Mouse (Mus musculus) limb, embryonic 10.5 days (tissue): ENCODE measurements around the gene Snph. TPM values are rescaled to one million over a fixed set of nuclear protein-coding genes. Genes with fewer than 3 reads are reported as not detected.

ENCODE experiments used
- DNase-seq: peaks from one replicate; pipeline ENCODE4 v3.0.0-alpha.2; 2017; ENCODE audit warnings: low spot score
- H3K27ac ChIP-seq: fragments of 300-500 bp; sonication (generic); 2 replicates; pipeline ENCODE4 v1.5.1; 2016; ENCODE audit warnings: mild to moderate bottlenecking
- H3K27me3 ChIP-seq: fragments of 300-500 bp; sonication (generic); 2 replicates; pipeline ENCODE4 v1.6.1; 2016; ENCODE audit warnings: low read depth, mild to moderate bottlenecking; ENCODE audit not compliant: poor library complexity, severe bottlenecking
- H3K36me3 ChIP-seq: fragments of 300-500 bp; sonication (generic); 2 replicates; pipeline ENCODE4 v1.6.1; 2016; ENCODE audit warnings: mild to moderate bottlenecking, moderate library complexity
- H3K4me1 ChIP-seq: fragments of 300-500 bp; sonication (generic); 2 replicates; pipeline ENCODE4 v1.6.1; 2016
- H3K4me3 ChIP-seq: fragments of 300-500 bp; sonication (generic); 2 replicates; pipeline ENCODE4 v1.5.1; 2016; ENCODE audit warnings: mild to moderate bottlenecking, moderate library complexity
- H3K9me3 ChIP-seq: fragments of 300-500 bp; sonication (generic); replicated peaks from 2 replicates; pipeline ENCODE4 v1.6.1; 2016; ENCODE audit warnings: mild to moderate bottlenecking
- WGBS: fragments of 180-500 bp; shearing (Covaris S2); methylation state at CpG from one replicate; pipeline ENCODE4 v1.1.7; 2016; 5-methylcytosine and 5-hydroxymethylcytosine counted together
- polyA plus RNA-seq: library from polyadenylated mRNA; unstranded; fragments of >200 nt; fragmentation: Nextera tagmentation; extraction: Ambion mirVana; gene quantifications from 2 replicates; pipeline ENCODE4 v1.2.1, GENCODE M21; 2016

The Snph gene
- polyA plus RNA-seq, 1 experiment from 2014 or later = 0.14 TPM

DNA sequence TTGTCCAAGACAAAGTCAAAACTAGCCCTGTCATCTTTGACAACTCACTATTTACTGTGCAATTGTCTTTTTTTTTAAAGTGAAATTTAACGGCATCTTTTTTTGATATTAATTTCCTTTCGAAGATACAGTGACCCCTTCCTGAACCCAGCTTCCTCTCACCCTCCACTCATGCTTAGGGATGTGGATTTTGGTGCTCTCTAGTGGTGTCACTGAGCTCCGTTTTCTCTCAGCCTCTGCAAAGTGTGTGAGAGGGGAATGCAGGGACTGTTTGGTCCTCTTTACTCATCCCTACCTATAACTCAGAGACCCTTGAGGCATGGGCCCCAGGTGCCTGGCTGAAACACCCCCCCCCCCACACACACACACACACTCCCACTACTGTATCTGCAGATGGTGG lies 46.5 kb downstream of the Snph start:
- Histone ChIP-seq H3K27ac (no peak overlapping the region), H3K36me3 (no peaks in the 10 kb centered on the region), H3K4me1 (no peaks in the 10 kb centered on the region), H3K27me3 (no peaks in the 10 kb centered on the region), H3K4me3 (no peak overlapping the region), H3K9me3 (no peaks in the 10 kb centered on the region)
- DNase-seq = no peak
- WGBS = 72% methylated on average over 3 of the region's 3 CpGs

DNA sequence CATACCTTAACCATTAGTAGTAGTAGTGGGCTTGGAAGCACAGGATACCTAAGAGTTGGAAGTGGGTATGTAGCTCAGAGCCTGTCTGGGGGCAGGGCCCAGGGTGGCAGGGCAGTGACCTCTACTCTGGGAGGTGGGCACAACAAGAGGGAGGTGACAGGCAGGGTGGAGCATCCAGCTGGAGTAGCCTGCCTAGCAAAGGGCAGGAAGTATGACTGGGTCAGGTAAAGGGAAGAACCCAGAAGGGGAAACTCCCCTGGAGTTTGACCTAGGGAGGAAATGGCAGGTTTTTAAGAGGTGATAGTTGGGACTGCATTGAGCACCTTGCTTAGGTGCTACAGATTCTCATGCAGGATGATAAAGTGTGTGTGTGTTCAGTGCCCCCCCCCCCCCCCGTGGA lies 51.4 kb downstream of the Snph start:
- 39% methylated on average over 1 of the region's 1 CpGs for WGBS
- H3K36me3 ChIP-seq = no peaks in the 10 kb centered on the region
- no peaks in the 10 kb centered on the region for H3K9me3 ChIP-seq
- no peak overlapping the region for H3K4me3 ChIP-seq
- no peaks in the 10 kb centered on the region for H3K27me3 ChIP-seq
- H3K27ac ChIP-seq = no peak overlapping the region
- DNase-seq = no peak
- H3K4me1 ChIP-seq = peaks cover 8% of the 10 kb centered on the region

DNA sequence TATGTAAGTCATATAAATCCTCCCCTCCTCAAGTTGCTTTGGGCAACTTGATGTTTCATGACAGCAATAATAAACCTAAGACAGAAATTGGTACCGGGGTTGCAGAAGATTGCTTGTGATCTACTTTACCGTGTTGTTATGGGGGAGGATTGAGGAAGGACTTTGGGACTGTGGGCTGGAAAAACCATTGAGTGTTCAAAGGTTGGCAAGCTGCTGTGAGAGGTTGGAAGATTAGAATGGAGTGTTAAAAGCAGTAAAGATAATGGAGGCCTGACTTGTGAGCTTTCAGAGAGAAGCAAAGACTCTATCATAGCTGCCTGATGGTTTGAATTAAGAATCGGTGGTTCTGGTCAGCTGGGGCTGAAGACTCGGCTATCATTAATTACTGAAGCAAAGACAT lies 53.2 kb downstream of the Snph start:
- H3K36me3 ChIP-seq = no peaks in the 10 kb centered on the region
- no peak for DNase-seq
- H3K27me3 ChIP-seq = no peaks in the 10 kb centered on the region
- no peak overlapping the region for H3K4me3 ChIP-seq
- peaks cover 15% of the 10 kb centered on the region for H3K4me1 ChIP-seq
- no peak overlapping the region for H3K27ac ChIP-seq
- 66% methylated on average over 4 of the region's 4 CpGs for WGBS
- no peaks in the 10 kb centered on the region for H3K9me3 ChIP-seq

DNA sequence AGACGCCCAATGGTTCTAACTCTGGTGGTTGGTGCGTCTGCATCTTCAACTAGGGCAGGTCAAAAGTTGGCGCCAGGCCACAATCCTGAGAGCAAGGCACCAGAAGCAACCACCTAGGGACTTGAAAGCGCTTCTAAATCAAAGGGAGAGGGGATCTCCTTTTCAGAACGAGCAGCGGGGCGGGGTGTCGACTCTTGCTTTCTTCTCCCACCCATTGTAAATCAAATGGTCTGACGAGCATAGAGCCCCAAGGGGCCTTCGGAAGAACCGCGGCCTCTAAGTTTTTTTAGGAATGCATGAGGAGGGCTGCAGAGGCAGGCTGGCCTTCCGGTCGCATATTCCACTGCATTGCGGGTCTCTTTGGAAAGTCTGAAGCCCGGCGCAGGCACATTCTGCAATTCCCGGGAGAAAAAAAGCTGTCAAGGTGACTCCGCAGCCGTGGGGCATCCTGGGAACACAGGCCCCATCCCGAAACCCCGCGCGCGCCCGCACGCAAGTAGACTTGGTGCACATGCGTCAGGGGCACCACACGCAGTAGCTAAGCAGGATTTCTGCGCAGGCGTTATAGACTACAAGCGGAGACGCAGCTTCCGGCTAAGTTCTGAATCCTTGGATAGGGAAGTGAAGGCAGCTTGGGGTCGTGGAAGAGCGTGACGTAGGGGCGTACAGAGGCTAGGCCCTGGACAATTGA lies 56.5 kb downstream of the Snph start:
- Histone ChIP-seq H3K4me1 (peaks cover 15% of the 10 kb centered on the region), H3K27ac (peak overlapping the region; percentile 84), H3K27me3 (no peaks in the 10 kb centered on the region), H3K36me3 (no peaks in the 10 kb centered on the region), H3K9me3 (no peaks in the 10 kb centered on the region), H3K4me3 (peak overlapping the region; percentile 55)
- 2% methylated on average over 38 of the region's 38 CpGs for WGBS
- peak; percentile 79 for DNase-seq

DNA sequence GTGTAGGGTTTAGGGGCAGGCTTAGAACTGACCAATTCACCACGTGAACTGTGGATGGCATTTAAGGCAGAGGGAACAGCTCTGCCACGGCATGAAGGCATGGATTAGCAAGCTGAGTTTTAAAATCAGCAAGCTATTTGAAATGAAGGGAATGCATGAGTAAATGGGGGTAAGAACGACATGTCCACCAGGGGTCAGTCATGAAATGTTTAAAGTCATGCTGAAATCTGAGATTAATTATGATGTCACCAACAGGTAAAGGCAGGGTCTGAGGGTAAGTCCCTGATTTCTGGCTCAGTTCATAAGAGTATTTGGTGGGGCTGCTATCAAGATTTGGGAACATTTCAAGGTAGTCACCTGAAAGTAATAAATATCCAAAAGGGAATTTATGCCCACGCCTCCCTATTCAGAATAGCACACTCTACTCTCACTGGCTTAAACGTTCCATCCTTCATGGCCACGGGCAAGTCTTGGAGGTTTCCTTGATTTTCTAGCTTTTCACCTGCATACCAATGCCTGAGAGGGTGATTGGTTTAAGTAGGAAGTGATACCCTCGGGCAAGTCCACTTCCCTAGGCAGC lies 57.2 kb downstream of the Snph start:
- Histone ChIP-seq H3K36me3 (no peaks in the 10 kb centered on the region), H3K27me3 (no peaks in the 10 kb centered on the region), H3K27ac (peak overlapping the region; percentile 84), H3K4me3 (peak overlapping the region; percentile 55), H3K9me3 (no peaks in the 10 kb centered on the region), H3K4me1 (peaks cover 15% of the 10 kb centered on the region)
- 24% methylated on average over 7 of the region's 7 CpGs for WGBS
- DNase-seq = no peak

DNA sequence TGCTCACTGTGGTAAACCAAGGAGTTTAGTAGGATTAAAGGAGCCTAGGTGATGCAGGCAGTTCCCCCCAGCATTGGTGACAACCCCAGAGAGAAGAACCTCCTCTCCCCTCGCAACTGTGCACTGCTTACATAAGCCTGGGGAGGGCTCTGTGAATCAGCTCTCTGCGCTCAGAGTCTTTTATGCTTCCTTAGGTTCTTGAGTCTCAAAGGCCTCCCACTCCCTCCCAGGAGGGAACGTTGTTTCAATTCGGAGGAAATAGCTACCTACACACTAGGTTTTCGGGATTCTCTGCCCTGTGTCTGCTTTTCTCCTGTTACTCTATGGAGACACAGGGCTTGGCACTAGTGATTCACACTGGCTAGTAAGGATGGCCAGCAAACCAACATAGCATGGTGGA lies 57.8 kb downstream of the Snph start:
- no peak overlapping the region for H3K4me3 ChIP-seq
- 71% methylated on average over 5 of the region's 5 CpGs for WGBS
- peaks cover 15% of the 10 kb centered on the region for H3K4me1 ChIP-seq
- H3K36me3 ChIP-seq = no peaks in the 10 kb centered on the region
- H3K27ac ChIP-seq = no peak overlapping the region
- no peaks in the 10 kb centered on the region for H3K27me3 ChIP-seq
- no peak for DNase-seq
- H3K9me3 ChIP-seq = no peaks in the 10 kb centered on the region

DNA sequence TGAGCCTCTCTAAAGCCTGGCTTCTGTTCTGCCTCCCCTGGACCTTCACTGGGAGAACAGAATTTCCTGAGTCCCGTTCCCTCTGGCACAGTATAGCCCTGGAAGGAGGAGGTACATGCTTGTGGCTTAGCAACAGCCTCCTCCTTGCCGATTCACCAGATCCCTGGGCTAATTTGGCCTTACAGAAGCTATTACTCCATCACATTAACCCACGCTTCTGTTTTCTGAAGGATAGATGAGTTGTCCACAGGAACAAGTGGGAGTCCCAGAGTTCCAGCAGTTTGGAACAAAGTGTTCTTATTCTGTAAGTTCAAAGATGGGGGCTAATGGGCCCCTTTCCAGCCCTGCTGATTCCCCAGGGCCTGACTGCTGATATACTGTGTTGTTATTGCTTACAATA lies 58.7 kb downstream of the Snph start:
- WGBS = 80% methylated on average over 3 of the region's 3 CpGs
- H3K4me3 ChIP-seq = no peak overlapping the region
- H3K9me3 ChIP-seq = no peaks in the 10 kb centered on the region
- no peaks in the 10 kb centered on the region for H3K36me3 ChIP-seq
- peaks cover 15% of the 10 kb centered on the region for H3K4me1 ChIP-seq
- H3K27me3 ChIP-seq = no peaks in the 10 kb centered on the region
- DNase-seq = no peak
- no peak overlapping the region for H3K27ac ChIP-seq

DNA sequence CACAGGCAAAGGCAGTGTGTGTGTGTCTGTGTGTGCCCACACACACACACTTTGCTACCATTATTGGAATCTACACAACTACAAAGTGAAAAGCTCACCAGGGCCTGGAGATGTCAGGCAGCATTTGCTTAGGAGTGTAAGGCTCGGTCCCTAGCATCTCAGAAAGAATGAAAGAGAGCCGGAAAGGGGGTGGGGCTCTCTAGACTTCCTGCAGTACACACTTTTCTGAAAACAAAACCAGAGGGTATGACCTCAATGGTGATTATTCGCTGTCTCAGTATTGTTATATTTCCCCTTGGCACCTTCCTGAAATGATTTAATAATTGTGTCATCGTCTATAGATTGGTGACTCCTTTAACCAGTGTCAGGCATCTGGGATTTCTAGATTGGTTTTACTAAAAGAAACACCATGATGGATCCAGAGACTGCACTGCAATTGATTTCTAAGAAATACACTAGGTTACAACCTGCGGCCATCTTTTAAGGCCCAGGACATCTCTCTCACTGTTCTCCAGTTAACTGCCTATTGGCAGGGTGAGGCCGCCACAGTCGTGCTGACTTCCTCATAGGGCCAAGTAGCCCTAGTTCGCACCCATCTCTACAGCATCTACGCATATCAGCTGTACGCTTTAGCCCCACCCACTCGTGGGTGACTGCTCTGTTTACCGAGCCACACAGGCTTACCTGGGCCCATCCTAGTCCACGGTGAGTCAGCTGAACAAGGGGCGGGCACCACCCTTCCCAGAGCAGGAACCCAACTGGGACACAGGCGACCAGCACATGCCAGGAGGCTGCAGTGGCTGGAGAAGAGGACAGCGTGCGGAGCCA lies 60.3 kb downstream of the Snph start, which contains the start of gene Sdcbp2:
Sdcbp2 (plus strand) TSS at position 750 of the 828 bp plus-strand sequence.
- no peak for DNase-seq
- no peaks in the 10 kb centered on the region for H3K36me3 ChIP-seq
- 77% methylated on average over 17 of the region's 17 CpGs for WGBS

DNA sequence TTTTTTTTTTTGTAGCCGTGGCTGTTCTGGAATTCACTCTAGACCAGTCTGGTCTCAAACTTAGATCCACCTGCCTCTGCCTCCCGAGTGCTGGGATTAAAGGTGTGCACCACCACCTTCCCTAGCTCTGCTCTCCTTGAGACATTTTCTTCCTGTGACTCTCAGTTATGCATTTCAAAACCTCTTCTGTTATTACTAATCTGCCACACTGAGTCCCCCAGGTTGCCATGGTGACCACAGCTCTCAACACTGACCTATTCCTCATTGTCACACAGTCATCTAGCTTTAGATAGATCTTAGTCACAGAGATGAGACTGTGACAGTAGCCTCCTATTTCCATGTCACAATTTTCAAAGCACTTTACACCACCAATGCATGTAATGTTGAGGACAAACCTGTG lies 62.9 kb downstream of the Snph start:
- DNase-seq = no peak

More for the DNA sequence above, 60.3 kb downstream of the Snph start, which contains the start of gene Sdcbp2:
- no peaks in the 10 kb centered on the region for H3K9me3 ChIP-seq
- H3K4me3 ChIP-seq = no peak within 1 kb of the TSS
- no peaks in the 10 kb centered on the region for H3K27me3 ChIP-seq
- no peak within 1 kb of the TSS for H3K27ac ChIP-seq
- peaks cover 15% of the 10 kb centered on the region for H3K4me1 ChIP-seq

DNA sequence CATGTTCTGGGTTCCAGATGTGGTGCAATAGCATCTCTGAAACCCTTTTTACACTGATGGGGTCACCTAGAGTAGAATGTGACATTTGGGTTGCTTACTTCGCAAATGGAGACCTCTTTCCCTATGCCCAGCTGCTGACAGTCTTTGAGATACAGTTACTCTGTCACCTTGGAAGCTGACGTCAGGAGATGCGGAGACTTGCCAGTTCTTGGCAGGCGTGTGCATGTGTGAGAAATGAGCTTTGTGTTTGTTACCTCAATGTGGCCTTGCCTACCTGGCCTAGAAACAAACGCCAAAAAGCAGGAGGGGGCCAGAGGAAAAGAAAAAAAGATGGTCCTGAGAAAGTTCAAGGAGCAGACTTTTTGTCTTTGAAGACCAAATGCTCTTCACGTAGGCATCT lies 65.5 kb downstream of the Snph start:
- Histone ChIP-seq H3K27me3 (no peaks in the 10 kb centered on the region), H3K27ac (no peak overlapping the region), H3K4me3 (no peak overlapping the region), H3K9me3 (no peaks in the 10 kb centered on the region), H3K4me1 (no peaks in the 10 kb centered on the region), H3K36me3 (peaks cover 29% of the 10 kb centered on the region)
- DNase-seq = no peak
- 77% methylated on average over 6 of the region's 6 CpGs for WGBS

More for the DNA sequence above, 62.9 kb downstream of the Snph start:
- Histone ChIP-seq H3K4me3 (no peak overlapping the region), H3K27me3 (no peaks in the 10 kb centered on the region), H3K9me3 (no peaks in the 10 kb centered on the region), H3K4me1 (no peaks in the 10 kb centered on the region), H3K36me3 (peaks cover 4% of the 10 kb centered on the region; the same call in 1 of the 2 replicates), H3K27ac (no peak overlapping the region)
- WGBS = 87% methylated on average over 2 of the region's 2 CpGs

DNA sequence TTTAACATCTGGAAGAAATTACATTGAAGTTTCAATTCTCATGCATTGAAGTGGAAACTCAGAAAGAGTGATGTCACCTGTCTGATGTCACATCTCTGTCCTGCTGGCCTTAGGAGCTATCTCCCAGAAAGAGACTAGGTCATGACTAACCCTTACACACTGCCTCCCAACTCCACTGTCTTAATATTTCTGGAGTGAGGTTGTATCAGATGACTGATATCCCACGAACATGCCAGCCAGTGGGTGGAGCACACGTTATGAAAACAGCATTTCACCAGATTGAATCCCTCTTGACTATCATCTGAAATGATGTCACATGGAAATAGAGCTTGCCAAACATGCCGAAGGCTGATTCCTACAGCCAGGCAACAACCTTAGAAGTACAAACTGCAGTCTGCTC lies 67.4 kb downstream of the Snph start:
- DNase-seq = no peak
- Histone ChIP-seq H3K4me3 (no peak overlapping the region), H3K9me3 (no peaks in the 10 kb centered on the region), H3K27me3 (no peaks in the 10 kb centered on the region), H3K4me1 (no peaks in the 10 kb centered on the region), H3K36me3 (peaks cover 47% of the 10 kb centered on the region), H3K27ac (no peak overlapping the region)
- WGBS = 83% methylated on average over 3 of the region's 3 CpGs

DNA sequence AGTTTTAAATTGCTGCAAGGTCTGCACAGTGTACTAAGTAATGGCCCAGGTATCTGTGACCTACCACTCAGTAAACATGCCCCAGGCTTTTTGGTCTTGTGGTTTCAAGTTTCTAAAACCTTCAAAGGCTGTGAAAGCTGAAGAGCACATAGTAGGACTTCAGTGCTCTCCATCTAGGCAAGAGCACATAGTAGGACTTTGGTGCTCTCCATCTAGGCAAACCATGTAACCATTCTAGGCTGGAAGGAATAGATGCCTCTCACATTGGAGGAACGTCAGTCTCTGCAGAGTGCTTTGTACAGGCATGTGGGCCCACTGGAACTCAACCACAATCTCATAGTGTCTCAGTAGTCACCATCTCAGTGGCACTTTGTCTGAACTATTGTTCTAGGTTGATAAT lies 68.4 kb downstream of the Snph start:
- Histone ChIP-seq H3K4me1 (no peaks in the 10 kb centered on the region), H3K27me3 (no peaks in the 10 kb centered on the region), H3K36me3 (peaks cover 57% of the 10 kb centered on the region), H3K4me3 (no peak overlapping the region), H3K9me3 (no peaks in the 10 kb centered on the region), H3K27ac (no peak overlapping the region)
- no peak for DNase-seq
- 89% methylated on average over 1 of the region's 1 CpGs for WGBS
